Mouse (Mus musculus) right cerebral cortex, adult 2 months (tissue): ENCODE results near the gene Nrde2.

ENCODE experiments used
- DNase-seq, 2 experiments: peaks; one replicate each; pipeline ENCODE4 v3.0.0; 2021 to 2022; ENCODE audit warnings: low spot score in 2 of 2

Nrde2 gene

DNA sequence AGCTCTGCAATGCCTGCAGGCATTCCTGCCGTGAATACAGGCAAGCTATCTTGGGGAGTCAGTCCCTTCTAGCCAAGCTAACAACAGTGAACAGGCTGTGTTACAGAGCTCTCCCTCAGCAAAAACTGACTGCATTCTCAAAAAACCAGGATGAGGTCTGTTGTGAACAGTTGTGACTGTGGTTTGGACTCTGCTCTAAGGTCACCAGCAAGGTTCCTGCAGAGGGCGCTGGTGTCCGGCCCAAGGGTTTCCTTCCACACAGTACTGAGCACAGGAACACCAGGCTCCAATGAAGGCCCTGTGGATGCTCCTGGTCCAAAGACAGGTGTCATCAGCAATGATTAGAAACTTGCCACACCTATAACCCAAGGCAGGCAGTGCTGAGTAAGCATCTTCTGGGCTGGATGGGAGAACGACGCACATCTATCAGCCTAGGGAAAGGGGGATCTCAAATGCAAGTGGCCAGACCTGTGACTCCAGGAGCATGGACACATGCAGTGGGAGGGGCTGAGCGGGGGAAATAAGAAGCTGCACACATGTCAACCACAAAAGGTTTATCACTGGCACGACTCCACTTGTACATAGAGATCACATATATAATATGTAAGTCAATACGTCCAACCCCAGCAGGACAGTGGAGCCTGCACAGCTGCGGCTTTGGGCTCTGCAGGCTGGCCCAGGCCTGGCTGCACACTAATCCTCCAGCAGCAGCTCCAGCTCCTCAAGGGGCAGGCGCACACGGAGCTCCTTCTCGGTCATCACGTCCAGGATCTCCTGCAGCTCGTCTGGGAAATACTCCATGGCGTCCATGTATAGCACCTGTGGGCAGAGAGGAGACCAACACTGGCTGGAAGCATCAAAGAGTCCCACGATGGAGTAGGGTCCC is 34.3 kb downstream of the Nrde2 start:
- DNase-seq = no peak

DNA sequence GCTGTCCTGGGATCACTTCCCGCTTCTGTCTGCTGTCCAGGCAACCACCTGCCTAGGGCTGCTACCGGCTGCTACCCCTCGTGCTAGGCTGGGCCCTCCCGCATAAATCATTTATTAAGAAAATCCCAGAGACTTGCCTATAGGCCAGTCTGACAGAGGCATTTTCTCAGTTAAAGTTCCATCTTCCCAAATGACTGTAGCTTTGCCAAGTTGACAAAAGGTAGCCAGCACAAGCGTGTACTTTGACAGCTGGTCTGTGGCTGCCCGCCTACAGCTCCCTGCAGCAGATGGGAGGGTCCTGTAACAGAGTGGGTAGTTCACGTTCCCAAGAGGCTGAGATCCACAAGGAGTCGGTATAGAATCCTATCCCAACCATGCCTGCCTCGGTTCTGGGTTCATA is 36.0 kb downstream of the Nrde2 start:
- peak; percentile 75 to 80 for DNase-seq

GRCm38 (mm10) chr12:100122921-100123381 is 36.5 kb downstream of the Nrde2 start:
- DNase-seq = peak in 1 of 2 experiments; percentile 59

GRCm38 (mm10) chr12:100115982-100116381 is 43.5 kb downstream of the Nrde2 start:
- DNase-seq = no peak

DNA sequence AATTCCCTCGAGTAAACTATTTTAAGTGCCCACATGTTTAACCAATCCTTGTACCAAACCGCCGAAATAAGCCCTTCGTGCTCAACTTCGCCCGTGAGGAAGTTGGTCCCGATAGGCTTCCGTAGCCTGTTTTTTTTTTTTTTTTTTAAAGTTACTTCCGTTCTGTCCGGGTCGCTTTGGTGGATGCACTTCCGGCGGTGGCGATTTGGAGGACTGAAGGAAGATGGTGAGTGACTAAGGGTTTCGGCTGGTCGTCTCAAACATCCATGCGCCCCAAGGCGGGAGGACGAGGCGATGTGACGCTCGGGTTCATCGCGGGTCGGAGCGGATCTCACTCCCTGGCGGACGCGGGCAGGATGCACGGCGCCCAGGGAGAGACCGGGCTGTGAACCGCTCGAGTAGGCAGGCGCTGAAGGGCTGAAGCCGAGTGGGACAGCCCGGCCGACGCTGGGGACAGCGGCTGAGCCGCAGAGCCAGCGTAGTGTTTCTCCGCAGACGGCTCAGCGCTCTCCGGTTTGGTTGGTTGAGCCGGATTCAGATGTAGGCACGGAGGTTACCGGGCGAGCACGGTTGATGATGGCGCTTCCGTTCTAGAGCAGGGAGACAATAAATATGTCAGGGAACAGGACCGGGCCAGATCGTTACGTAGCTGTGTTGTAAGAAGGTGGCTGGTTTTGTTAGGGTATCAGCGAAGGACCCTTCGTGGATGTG is 49.3 kb downstream of the Nrde2 start, which contains the start of gene Psmc1:
Gene Psmc1, plus strand, starts transcription at position 169 of the 711 bp plus-strand sequence.
- peak; percentile 84 for DNase-seq

DNA sequence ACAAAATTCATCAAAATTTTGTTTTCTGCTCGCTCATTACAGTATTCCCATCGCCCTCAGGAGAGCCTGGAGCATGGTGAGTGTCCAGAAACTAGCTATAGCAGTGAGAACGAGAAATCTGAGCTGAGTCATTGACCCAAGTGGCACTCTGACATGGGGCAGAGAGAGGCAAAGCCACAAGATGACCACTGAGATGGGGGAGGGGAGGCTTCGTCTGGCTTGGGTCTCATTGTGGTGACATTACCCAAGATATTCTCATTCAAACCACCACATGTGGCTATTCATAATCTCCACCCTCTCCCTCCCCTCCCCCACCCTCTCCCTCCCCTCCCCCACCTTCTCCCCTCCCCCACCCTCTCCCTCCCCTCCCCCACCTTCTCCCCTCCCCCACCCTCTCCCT is 52.0 kb downstream of the Nrde2 start:
- DNase-seq = no peak

DNA sequence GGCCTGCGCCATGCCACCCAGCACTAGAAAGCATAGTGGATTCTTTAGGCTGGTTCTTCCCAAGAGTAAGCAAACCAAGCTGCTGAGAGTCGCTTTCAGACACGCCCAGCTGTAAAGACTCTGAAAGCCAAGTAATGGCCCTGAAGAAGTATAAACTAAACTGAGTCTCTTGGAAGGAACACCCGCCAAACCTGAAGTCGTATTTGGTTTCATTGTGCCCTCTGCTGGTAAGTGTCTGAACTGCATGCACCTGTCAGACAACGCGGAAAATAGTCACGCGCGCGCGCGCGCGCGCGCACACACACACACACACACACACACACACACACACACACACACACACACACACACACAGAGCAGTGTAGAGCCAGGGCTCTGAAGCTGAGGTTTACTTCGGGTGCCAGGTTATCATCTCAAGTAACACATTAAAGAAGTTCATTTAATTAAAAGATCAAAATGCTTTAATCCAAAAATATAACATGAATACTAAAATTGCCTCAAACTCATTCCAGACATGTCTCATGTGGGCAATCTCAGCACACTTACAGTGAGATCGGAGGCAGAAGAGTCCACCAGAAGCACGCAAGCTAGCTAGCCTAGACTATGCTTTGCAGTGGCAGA is 53.1 kb downstream of the Nrde2 start:
- peak; percentile 84 to 92 for DNase-seq

DNA sequence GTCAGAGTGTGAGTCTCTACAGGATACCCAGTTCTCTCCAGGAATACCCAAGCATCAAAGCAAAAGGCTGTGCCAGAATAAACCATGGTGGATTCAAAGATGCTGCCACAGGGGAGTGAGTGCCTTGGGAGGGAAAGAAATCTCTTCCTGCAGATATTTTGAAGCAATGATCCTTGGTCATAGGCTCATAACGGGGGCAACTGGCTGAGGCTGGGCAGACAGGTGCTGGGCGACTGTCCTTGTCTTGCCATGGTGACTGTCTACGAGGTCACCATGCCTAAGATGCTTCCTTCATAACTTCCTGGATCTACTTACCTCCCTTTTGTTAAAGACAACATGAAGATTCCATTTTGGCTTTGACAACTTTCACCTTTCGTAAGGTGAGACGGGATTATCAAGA is 54.9 kb downstream of the Nrde2 start:
- no peak for DNase-seq

GRCm38 (mm10) chr12:100101651-100102050 is 57.8 kb downstream of the Nrde2 start:
- DNase-seq = no peak

DNA sequence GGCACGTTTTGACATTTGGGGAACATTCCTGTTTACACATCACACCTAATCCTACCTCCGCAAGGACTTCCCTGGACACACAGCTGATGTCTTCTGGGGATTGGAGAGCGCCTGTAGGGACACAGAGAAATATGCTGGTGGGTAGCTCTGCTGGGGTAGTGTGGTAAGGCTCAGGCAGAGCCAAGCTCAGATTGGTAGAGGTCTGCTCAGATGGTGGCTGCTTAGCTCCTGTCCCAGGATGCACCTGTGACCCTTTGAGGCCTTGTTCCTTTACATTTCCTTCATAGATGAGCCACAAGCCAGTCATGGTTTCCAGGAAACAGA is 58.8 kb downstream of the Nrde2 start:
- DNase-seq = no peak

DNA sequence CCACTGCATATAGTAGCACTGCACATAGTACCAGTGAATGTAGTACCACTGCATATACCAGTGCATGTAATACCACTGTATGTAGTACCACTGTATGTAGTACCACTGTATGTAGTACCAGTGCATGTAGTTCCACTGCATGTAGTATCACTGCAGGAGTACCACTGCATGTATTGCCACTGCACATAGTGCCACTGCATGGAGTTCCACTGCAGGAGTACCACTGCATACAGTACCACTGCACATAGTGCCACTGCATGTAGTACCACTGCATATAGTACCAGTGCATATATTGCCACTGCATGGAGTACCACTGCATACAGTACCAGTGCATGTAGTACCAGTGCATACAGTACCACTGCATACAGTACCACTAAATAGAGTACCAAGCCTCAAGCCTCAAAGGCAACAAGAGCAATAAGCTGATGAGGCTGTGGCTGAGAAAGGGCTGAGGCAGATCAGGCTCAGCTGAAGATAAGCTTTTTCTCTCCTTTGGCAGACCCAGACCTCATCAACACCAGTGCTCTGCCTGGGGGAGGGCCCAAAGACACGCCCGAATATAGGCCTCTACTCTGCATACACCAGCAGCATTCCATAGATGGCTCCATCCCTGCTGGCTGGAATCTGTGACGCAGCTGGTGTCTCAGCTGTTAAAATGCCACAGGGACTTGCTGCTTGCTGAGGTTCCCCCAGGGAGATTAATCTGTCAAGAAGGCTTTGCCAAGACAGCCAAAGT is 59.3 kb downstream of the Nrde2 start:
- no peak for DNase-seq

DNA sequence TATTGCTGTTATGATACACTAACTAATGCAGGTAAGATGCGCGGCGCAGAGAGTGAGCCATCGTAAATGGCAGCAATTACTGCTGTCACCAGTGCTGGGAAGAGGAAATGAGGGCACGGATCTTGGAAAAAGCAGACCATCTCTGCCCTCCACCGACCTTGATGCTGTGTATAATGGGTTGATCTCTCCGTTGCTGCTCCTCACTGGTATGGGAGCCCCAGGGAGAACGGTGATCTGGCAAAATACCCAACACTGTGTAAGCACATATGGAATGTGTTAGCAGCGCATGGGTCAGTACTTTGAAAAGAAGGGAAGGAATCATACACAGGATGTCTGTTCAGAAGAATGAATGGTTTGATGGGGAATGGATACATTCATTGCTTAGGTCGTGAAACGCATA is 66.4 kb downstream of the Nrde2 start:
- DNase-seq = no peak

- DNase-seq = no peak
These were observed 68.7 kb downstream of the Nrde2 start for GRCm38 (mm10) chr12:100090750-100091149.

GRCm38 (mm10) chr12:100089265-100089664 is 70.2 kb downstream of the Nrde2 start:
- DNase-seq = no peak

DNA sequence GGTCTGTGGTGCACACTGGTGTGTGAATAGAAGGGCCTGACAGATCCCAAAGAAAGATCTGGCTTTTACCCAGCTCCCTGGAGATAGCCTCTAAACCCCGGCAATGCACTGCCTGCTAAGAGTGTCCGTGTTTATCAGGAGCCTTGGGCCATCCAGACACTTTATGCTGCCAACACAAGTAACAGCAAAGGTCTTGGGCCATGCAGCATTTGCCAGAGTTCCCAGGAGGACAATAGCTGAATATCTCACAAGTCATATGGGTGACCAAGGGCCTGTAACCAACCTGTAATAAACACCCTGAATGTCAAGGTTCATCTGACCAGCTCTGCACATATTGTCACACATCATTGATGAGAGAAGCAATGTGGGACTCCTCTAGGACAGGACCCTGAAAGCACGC is 71.4 kb downstream of the Nrde2 start:
- DNase-seq = no peak

DNA sequence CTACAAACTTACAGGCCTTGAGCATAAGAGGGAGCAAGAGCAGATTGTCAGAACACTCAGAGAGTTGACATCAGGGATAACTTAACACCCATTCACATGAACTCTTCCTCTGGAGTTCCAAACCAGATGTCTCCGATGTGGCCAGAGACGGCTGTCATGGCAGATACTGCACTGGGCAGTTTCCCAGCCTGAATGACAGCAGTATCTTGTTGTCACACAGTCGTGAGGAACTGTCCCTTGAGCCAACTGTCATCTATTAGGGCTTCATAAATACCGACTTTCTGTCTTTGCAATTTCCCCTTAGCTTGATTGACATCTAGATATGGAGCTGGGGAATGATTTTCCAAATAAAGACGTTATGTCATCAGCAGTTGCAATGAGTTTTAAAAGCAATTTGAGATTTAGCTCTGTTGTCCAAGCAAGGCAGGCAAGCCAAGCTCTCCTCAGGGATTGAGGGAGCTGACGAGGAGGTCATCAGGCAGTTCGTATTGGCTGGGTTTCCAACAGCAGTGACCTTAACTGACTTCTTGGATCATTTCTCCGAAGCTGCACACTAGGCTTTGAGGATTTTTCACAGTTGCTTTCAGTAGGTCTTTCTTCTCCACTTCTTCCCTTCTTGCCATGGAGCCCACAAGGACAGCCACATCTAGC is 79.7 kb downstream of the Nrde2 start:
- DNase-seq = no peak

DNA sequence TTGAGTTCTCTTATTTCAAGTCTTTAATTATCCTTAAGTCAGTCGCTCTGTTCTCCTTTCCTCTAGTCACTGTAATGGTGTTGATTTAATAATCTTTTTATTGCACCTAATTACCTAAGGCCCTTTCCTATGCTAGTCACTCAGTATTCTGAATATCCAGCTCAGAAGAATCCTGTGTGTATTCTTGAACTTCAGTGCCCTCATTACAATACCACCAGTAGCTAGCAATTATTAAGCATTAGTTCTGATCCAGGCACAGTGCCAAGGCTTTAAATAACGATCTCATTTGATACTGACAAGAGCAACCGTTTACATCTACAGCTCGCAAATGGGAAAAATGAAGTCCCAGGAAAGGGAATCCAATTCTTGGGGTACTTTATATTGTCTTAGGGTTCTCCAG is 83.7 kb downstream of the Nrde2 start:
- DNase-seq = no peak
